Mouse (Mus musculus): ENCODE data around the gene Cdh23.

Gene Cdh23

GRCm38 (mm10) chr10:60285183-60285582 lies 411.1 kb downstream of the Cdh23 start:
- DNase-seq (ENCODE audit: low spot score) = no peak

- no peak for DNase-seq (ENCODE audit: low spot score)
Observed at GRCm38 (mm10) chr10:60284676-60285111, 411.6 kb downstream of the Cdh23 start.

- no peak for DNase-seq (ENCODE audit: low spot score)
Observed at GRCm38 (mm10) chr10:60284248-60284647, 412.0 kb downstream of the Cdh23 start.

- DNase-seq (ENCODE audit: low spot score) = no peak
Observed at GRCm38 (mm10) chr10:60282116-60283014, 413.9 kb downstream of the Cdh23 start.

GRCm38 (mm10) chr10:60281571-60282050 lies 414.7 kb downstream of the Cdh23 start:
- no peak for DNase-seq (ENCODE audit: low spot score)

- DNase-seq (ENCODE audit: low spot score) = no peak
Observed at GRCm38 (mm10) chr10:60280353-60280752, 415.9 kb downstream of the Cdh23 start.

GRCm38 (mm10) chr10:60279941-60280301 lies 416.4 kb downstream of the Cdh23 start:
- no peak for DNase-seq (ENCODE audit: low spot score)

GRCm38 (mm10) chr10:60279290-60279940 lies 416.9 kb downstream of the Cdh23 start:
- no peak for DNase-seq (ENCODE audit: low spot score)

GRCm38 (mm10) chr10:60278786-60279185 lies 417.5 kb downstream of the Cdh23 start:
- DNase-seq (ENCODE audit: low spot score) = no peak

GRCm38 (mm10) chr10:60278006-60278399 lies 418.3 kb downstream of the Cdh23 start:
- no peak for DNase-seq (ENCODE audit: low spot score)

- DNase-seq (ENCODE audit: low spot score) = peak; percentile 95
Observed at GRCm38 (mm10) chr10:60277207-60278005, 418.9 kb downstream of the Cdh23 start, which contains the start of gene Psap. Gene Psap, plus strand, starts transcription at chr10:60277627.

GRCm38 (mm10) chr10:60273382-60273781 lies 422.9 kb downstream of the Cdh23 start:
- no peak for DNase-seq (ENCODE audit: low spot score)

- no peak for DNase-seq (ENCODE audit: low spot score)
Observed at GRCm38 (mm10) chr10:60272241-60272640, 424.0 kb downstream of the Cdh23 start.

GRCm38 (mm10) chr10:60271015-60271414 lies 425.3 kb downstream of the Cdh23 start:
- no peak for DNase-seq (ENCODE audit: low spot score)

- DNase-seq (ENCODE audit: low spot score) = no peak
Observed at GRCm38 (mm10) chr10:60269141-60270064, 426.9 kb downstream of the Cdh23 start.

- DNase-seq (ENCODE audit: low spot score) = no peak
Observed at GRCm38 (mm10) chr10:60268738-60269137, 427.6 kb downstream of the Cdh23 start.

- DNase-seq (ENCODE audit: low spot score) = no peak
Observed at GRCm38 (mm10) chr10:60266842-60267401, 429.4 kb downstream of the Cdh23 start.

GRCm38 (mm10) chr10:60265252-60265651 lies 431.0 kb downstream of the Cdh23 start:
- DNase-seq (ENCODE audit: low spot score) = no peak

GRCm38 (mm10) chr10:60263351-60263750 lies 432.9 kb downstream of the Cdh23 start:
- DNase-seq (ENCODE audit: low spot score) = no peak

- DNase-seq (ENCODE audit: low spot score) = no peak
Observed at GRCm38 (mm10) chr10:60262386-60262785, 433.9 kb downstream of the Cdh23 start.

- no peak for DNase-seq (ENCODE audit: low spot score)
Observed at GRCm38 (mm10) chr10:60261530-60261929, 434.8 kb downstream of the Cdh23 start.
